Mouse (Mus musculus) hindbrain, embryonic 10.5 days (tissue): ENCODE measurements at regions not wholly inside any gene's neighbourhood (a gene's known extent, or its start where the extent isn't known, plus 50 kb on each side); places are given as distances from the start of the nearest gene placed in this dataset.

Experiments used
- DNase-seq: peaks from one replicate; pipeline ENCODE4 v3.0.0-alpha.2; 2017; ENCODE audit warnings: low spot score
- H3K27ac ChIP-seq: fragments of 300-500 bp; sonication (generic); 2 replicates; pipeline ENCODE4 v1.5.1; 2016; ENCODE audit warnings: mild to moderate bottlenecking, moderate library complexity
- H3K27me3 ChIP-seq: fragments of 300-500 bp; sonication (generic); 2 replicates; pipeline ENCODE4 v1.6.1; 2016; ENCODE audit warnings: mild to moderate bottlenecking; ENCODE audit not compliant: poor library complexity, insufficient read depth, severe bottlenecking
- H3K36me3 ChIP-seq: fragments of 300-500 bp; sonication (generic); 2 replicates; pipeline ENCODE4 v1.6.1; 2016; ENCODE audit warnings: mild to moderate bottlenecking, moderate library complexity
- H3K4me1 ChIP-seq: fragments of 300-500 bp; sonication (generic); replicated peaks from 2 replicates; pipeline ENCODE4 v1.6.1; 2016; ENCODE audit warnings: mild to moderate bottlenecking
- H3K4me3 ChIP-seq: fragments of 300-500 bp; sonication (generic); 2 replicates; pipeline ENCODE4 v1.5.1; 2016; ENCODE audit warnings: mild to moderate bottlenecking, moderate library complexity
- H3K9me3 ChIP-seq: fragments of 300-500 bp; sonication (generic); 2 replicates; pipeline ENCODE4 v1.6.1; 2016; ENCODE audit warnings: mild to moderate bottlenecking, moderate library complexity
- WGBS: fragments of 180-500 bp; shearing (Covaris S2); methylation state at CpG from one replicate; pipeline ENCODE4 v1.1.7; 2016; 5-methylcytosine and 5-hydroxymethylcytosine counted together

DNA sequence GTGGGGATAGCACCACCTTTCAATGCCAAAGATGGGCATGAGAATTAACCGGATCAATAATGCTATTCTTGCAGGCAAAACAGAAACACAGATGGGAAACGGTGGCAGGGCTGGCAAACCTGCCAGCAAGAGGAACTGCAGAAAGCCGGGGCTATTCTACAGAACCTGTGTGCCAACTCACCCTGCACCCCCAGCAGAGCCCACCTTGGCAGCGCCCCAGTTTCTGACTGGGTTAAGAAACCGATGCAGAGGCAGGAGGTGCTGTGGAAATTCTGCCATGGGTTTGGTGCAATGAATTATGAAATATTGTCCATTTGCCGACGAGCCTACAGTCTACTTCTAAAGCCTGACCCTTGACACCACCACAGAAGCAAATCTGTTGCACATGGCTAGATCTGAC lies 112.7 kb upstream of the Xylt1 start:
- Histone ChIP-seq H3K4me1 (no peaks in the 10 kb centered on the region), H3K27ac (no peak overlapping the region), H3K36me3 (no peaks in the 10 kb centered on the region), H3K9me3 (no peaks in the 10 kb centered on the region), H3K4me3 (no peak overlapping the region), H3K27me3 (no peaks in the 10 kb centered on the region)
- 92% methylated on average over 7 of the region's 7 CpGs for WGBS
- no peak for DNase-seq

- no peaks in the 10 kb centered on the region for H3K9me3 ChIP-seq
- no peak overlapping the region for H3K27ac ChIP-seq
- no peaks in the 10 kb centered on the region for H3K4me1 ChIP-seq
- H3K36me3 ChIP-seq = no peaks in the 10 kb centered on the region
- H3K4me3 ChIP-seq = no peak overlapping the region
- no peaks in the 10 kb centered on the region for H3K27me3 ChIP-seq
- DNase-seq = no peak
- WGBS = 83% methylated on average over 10 of the region's 10 CpGs
Observed at GRCm38 (mm10) chr7:117269263-117269897, 111.4 kb upstream of the Xylt1 start.

GRCm38 (mm10) chr7:117278388-117278961 lies 102.3 kb upstream of the Xylt1 start:
- Histone ChIP-seq H3K4me1 (peaks cover 16% of the 10 kb centered on the region), H3K4me3 (no peak overlapping the region), H3K27me3 (no peaks in the 10 kb centered on the region), H3K9me3 (no peaks in the 10 kb centered on the region), H3K27ac (no peak overlapping the region), H3K36me3 (no peaks in the 10 kb centered on the region)
- DNase-seq = peak; percentile 23
- 51% methylated on average over 6 of the region's 6 CpGs for whole genome bisulfite sequencing

GRCm38 (mm10) chr7:117282194-117282593 lies 98.6 kb upstream of the Xylt1 start:
- H3K36me3 ChIP-seq = no peaks in the 10 kb centered on the region
- no peaks in the 10 kb centered on the region for H3K9me3 ChIP-seq
- no peak for DNase-seq
- peaks cover 13% of the 10 kb centered on the region for H3K4me1 ChIP-seq
- H3K27me3 ChIP-seq = no peaks in the 10 kb centered on the region
- WGBS = 82% methylated on average over 1 of the region's 1 CpGs
- no peak overlapping the region for H3K27ac ChIP-seq
- no peak overlapping the region for H3K4me3 ChIP-seq

- H3K4me1 ChIP-seq = no peaks in the 10 kb centered on the region
- DNase-seq = no peak
- H3K27ac ChIP-seq = no peak overlapping the region
- no peaks in the 10 kb centered on the region for H3K36me3 ChIP-seq
- 83% methylated on average over 3 of the region's 3 CpGs for WGBS
- H3K27me3 ChIP-seq = no peaks in the 10 kb centered on the region
- no peak overlapping the region for H3K4me3 ChIP-seq
- no peaks in the 10 kb centered on the region for H3K9me3 ChIP-seq
Observed at GRCm38 (mm10) chr7:117285206-117285605, 95.6 kb upstream of the Xylt1 start.

- no peaks in the 10 kb centered on the region for H3K27me3 ChIP-seq
- 89% methylated on average over 5 of the region's 5 CpGs for WGBS
- H3K36me3 ChIP-seq = no peaks in the 10 kb centered on the region
- H3K9me3 ChIP-seq = no peaks in the 10 kb centered on the region
- H3K4me3 ChIP-seq = no peak overlapping the region
- DNase-seq = no peak
- H3K27ac ChIP-seq = no peak overlapping the region
- no peaks in the 10 kb centered on the region for H3K4me1 ChIP-seq
Observed at GRCm38 (mm10) chr7:117285985-117286384, 94.8 kb upstream of the Xylt1 start.

- 60% methylated on average over 2 of the region's 2 CpGs for WGBS
- Histone ChIP-seq H3K27ac (no peak overlapping the region), H3K4me1 (no peaks in the 10 kb centered on the region), H3K27me3 (no peaks in the 10 kb centered on the region), H3K9me3 (no peaks in the 10 kb centered on the region), H3K36me3 (no peaks in the 10 kb centered on the region), H3K4me3 (no peak overlapping the region)
- no peak for DNase-seq
Observed at GRCm38 (mm10) chr7:117303705-117304104, 77.1 kb upstream of the Xylt1 start.

DNA sequence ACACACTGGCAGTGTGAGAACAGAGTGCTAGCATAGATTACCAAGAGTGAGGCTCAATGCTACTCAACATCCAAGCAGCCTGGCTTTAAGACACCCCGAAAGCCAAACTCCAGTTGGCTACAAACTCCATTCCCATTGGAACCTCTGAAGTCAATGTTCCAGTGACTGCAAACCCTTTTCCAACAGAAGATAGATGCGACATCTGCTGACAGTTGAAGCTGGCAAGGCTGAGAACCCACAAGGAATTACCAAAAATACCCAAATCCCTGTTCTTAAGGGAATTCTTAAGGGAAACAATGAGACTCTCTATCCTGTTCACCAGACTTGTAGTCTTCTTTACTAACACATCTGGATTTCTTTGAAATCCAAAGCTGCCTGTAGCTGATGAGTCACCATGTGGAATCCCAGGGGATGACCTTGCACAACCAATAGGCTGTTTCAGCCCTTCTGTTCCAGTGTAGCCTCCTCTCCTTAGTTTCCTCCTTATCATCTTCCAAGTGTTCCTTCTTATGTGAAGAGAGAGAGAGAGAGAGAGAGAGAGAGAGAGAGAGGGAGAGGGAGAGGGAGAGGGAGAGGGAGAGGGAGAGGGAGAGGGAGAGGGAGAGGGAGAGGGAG lies 70.1 kb upstream of the Xylt1 start:
- Histone ChIP-seq H3K4me1 (peaks cover 11% of the 10 kb centered on the region), H3K27me3 (no peaks in the 10 kb centered on the region), H3K27ac (no peak overlapping the region), H3K36me3 (no peaks in the 10 kb centered on the region), H3K9me3 (no peaks in the 10 kb centered on the region), H3K4me3 (no peak overlapping the region)
- WGBS = 88% methylated on average over 2 of the region's 2 CpGs
- no peak for DNase-seq

DNA sequence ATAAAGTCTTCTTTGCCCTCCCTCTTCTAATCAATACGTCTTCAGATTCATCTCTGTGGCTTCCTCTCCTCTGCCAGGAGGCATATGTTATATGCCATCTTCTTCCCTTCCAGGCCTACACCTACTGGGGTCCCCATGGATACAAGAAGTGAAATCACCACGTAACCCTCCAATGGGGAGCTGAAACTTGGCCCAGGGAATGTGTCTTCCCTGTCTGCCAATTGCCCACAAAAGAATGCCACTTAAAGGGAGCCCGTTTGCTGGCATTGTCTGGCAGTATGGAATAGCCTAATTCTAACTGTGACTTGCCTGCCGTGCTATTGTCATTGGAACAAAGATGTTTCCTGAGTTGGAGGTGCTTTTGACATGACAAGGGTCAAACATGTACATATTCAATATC lies 69.5 kb upstream of the Xylt1 start:
- Histone ChIP-seq H3K4me1 (peaks cover 11% of the 10 kb centered on the region), H3K27me3 (no peaks in the 10 kb centered on the region), H3K27ac (no peak overlapping the region), H3K36me3 (no peaks in the 10 kb centered on the region), H3K4me3 (no peak overlapping the region), H3K9me3 (no peaks in the 10 kb centered on the region)
- 38% methylated on average over 4 of the region's 4 CpGs for WGBS
- DNase-seq = peak; percentile 6

GRCm38 (mm10) chr7:117316126-117316805 lies 64.5 kb upstream of the Xylt1 start:
- Histone ChIP-seq H3K27ac (no peak overlapping the region), H3K9me3 (no peaks in the 10 kb centered on the region), H3K27me3 (no peaks in the 10 kb centered on the region), H3K4me1 (peaks cover 3% of the 10 kb centered on the region), H3K36me3 (no peaks in the 10 kb centered on the region), H3K4me3 (no peak overlapping the region)
- no peak for DNase-seq
- WGBS = 83% methylated on average over 5 of the region's 5 CpGs

DNA sequence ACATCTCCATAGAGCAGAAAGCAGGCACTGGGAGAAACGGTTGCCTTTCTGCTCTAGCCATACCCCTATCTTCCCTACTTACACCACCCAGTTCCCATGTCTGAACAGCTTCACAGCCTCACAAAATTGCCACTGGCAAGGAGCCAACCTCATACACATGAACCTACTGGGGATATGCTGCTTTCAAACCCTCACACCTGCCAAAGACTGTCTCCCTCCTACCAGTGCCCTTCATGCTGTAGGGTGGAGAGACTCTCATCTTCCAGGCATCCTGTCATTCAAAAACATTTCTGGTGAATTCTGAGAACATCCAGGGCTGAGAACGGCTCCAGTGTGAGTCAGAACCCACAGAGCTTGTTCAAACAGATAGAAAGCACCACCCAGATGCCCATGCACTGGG lies 63.4 kb upstream of the Xylt1 start:
- Histone ChIP-seq H3K4me1 (no peaks in the 10 kb centered on the region), H3K4me3 (no peak overlapping the region), H3K27ac (no peak overlapping the region), H3K27me3 (no peaks in the 10 kb centered on the region), H3K9me3 (no peaks in the 10 kb centered on the region), H3K36me3 (no peaks in the 10 kb centered on the region)
- WGBS = 87% methylated on average over 2 of the region's 2 CpGs
- DNase-seq = no peak

GRCm38 (mm10) chr7:117320552-117320951 lies 60.2 kb upstream of the Xylt1 start:
- Histone ChIP-seq H3K9me3 (no peaks in the 10 kb centered on the region), H3K36me3 (no peaks in the 10 kb centered on the region), H3K4me1 (no peaks in the 10 kb centered on the region), H3K27me3 (no peaks in the 10 kb centered on the region), H3K4me3 (no peak overlapping the region), H3K27ac (no peak overlapping the region)
- no peak for DNase-seq
- WGBS = 68% methylated on average over 6 of the region's 6 CpGs
